In genomic region chr7:44262791-44263643, GRCm38 (mm10) we compare ENCODE assay signal across 8 mouse cellular contexts. TPM values are rescaled to one million over a fixed set of nuclear protein-coding genes. Genes with fewer than 3 reads are reported as not detected.
DNase-seq lines count a peak whose midpoint lies in the region; ATAC-seq and TF ChIP-seq lines count a peak whose summit lies in the region.

No protein-coding gene starts in this region.

- H3K4me2 ChIP-seq in hindbrain, embryonic 16.5 days (ENCODE audit: low read length) = peak overlapping the region; percentile 72

- 2% methylated on average over 34 of the region's 34 CpGs for WGBS in hindbrain, embryonic 16.5 days

- H3K9me3 ChIP-seq in hindbrain, embryonic 16.5 days (ENCODE audit: control insufficient read depth, low read length) = no peaks in the 10 kb centered on the region

- TF ChIP-seq CTCF in gastrocnemius, adult 2 months (IDR thresholded peaks at IDR 0.05) = no peak; the same call in 1 of the 2 replicates

- H3K27ac ChIP-seq in gastrocnemius, adult 2 months = no peak overlapping the region
- peak overlapping the region; percentile 62; the same call in 1 of the 2 replicates for H3K27ac ChIP-seq in hindbrain, embryonic 16.5 days (ENCODE audit: low read depth, low read length)

- peaks cover 4% of the 10 kb centered on the region; the same call in 1 of the 2 replicates for H3K27me3 ChIP-seq in hindbrain, embryonic 16.5 days (replicated peaks; ENCODE audit: control insufficient read depth, insufficient read depth, low read length)

- ATAC-seq in common myeloid progenitor, adult 5-6 weeks (replicated peaks; ENCODE audit: low read depth, poor library complexity, severe bottlenecking) = peak; percentile 95
- peak; percentile 91 for ATAC-seq in hindbrain, embryonic 16.5 days

- H3K9ac ChIP-seq in hindbrain, embryonic 16.5 days (ENCODE audit: low read depth, low read length) = peak overlapping the region; percentile 58

- peak; percentile 96 for DNase-seq in ZHBTc4 (ENCODE audit: low read depth, low spot score)
- peak; percentile 92 for DNase-seq in gastrocnemius, adult 2 months
- DNase-seq in left cerebral cortex, adult 11 months (ENCODE audit: low spot score) = peak; percentile 88
- peak; percentile 98 for DNase-seq in lung, postnatal 36 days
- peak; percentile 93 for DNase-seq in retina, postnatal 7 days (ENCODE audit: low read depth, low spot score)
- peak; percentile 86 to 97 for DNase-seq in urinary bladder, adult 18-20 months (ENCODE audit: low spot score in 2 of 2)

- intact Hi-C loops in gastrocnemius, adult 2 months (cut with DNase I) = loop anchor here (1.0 to 5.0 kb wide), 5 partner anchors 16 to 299 kb away; partner anchors contain the start of genes 1700028J19Rik, 2410002F23Rik and Clec11a

- H3K36me3 ChIP-seq in hindbrain, embryonic 16.5 days (ENCODE audit: control insufficient read depth, insufficient read depth, low read length) = no peaks in the 10 kb centered on the region

- no peak overlapping the region for H3K4me3 ChIP-seq in gastrocnemius, adult 2 months
- peak overlapping the region; percentile 41 for H3K4me3 ChIP-seq in hindbrain, embryonic 16.5 days (ENCODE audit: low read length)

- peaks cover 7% of the 10 kb centered on the region for H3K4me1 ChIP-seq in hindbrain, embryonic 16.5 days (ENCODE audit: control insufficient read depth, insufficient read depth, low read depth, low read length)

RNA-seq across cellular contexts. Expression of gene Gm15517, which starts 1.8 kb away (rescaled TPM):
- total RNA-seq in common myeloid progenitor, adult 5-6 weeks (2017) = not detected in 2 replicates
- total RNA-seq in gastrocnemius, adult 2 months (2021) = not detected
- polyA plus RNA-seq in hindbrain, embryonic 16.5 days (2015; fragmentation: Nextera tagmentation; extraction: Ambion mirVana) = not detected in 2 replicates

RNA-seq across cellular contexts. Expression of gene Acp4, which starts 5.8 kb away (rescaled TPM):
- total RNA-seq in common myeloid progenitor, adult 5-6 weeks (2017) = not detected in 2 replicates
- total RNA-seq in gastrocnemius, adult 2 months (2021) = not detected
- 0.12 TPM in 1 of 2 replicates, not detected in the other for polyA plus RNA-seq in hindbrain, embryonic 16.5 days (2015; fragmentation: Nextera tagmentation; extraction: Ambion mirVana)

RNA-seq across cellular contexts. Expression of gene 2410002F23Rik, which starts 16.5 kb away (rescaled TPM):
- total RNA-seq in common myeloid progenitor, adult 5-6 weeks (2017) = 97.3 and 107 TPM in 2 replicates
- total RNA-seq in gastrocnemius, adult 2 months (2021) = 1 to 10 TPM; 6.1 to 8.2 TPM
- 216 and 218 TPM in 2 replicates for polyA plus RNA-seq in hindbrain, embryonic 16.5 days (2015; fragmentation: Nextera tagmentation; extraction: Ambion mirVana)

RNA-seq across cellular contexts. Expression of gene 1700028J19Rik, which starts 16.5 kb away (rescaled TPM):
- total RNA-seq in common myeloid progenitor, adult 5-6 weeks (2017) = 0.55 and 0.73 TPM in 2 replicates
- total RNA-seq in gastrocnemius, adult 2 months (2021) = not detected
- 0.67 and 1.7 TPM in 2 replicates for polyA plus RNA-seq in hindbrain, embryonic 16.5 days (2015; fragmentation: Nextera tagmentation; extraction: Ambion mirVana)

RNA-seq across cellular contexts. Expression of gene Gm36864, which starts 27.0 kb away (rescaled TPM):
- not detected in 2 replicates for total RNA-seq in common myeloid progenitor, adult 5-6 weeks (2017)
- not detected for total RNA-seq in gastrocnemius, adult 2 months (2021)
- polyA plus RNA-seq in hindbrain, embryonic 16.5 days (2015; fragmentation: Nextera tagmentation; extraction: Ambion mirVana) = 0.15 TPM in 1 of 2 replicates, not detected in the other

Comparison
In these comparisons a context has a peak if more than half of its experiments do, and no peak if none do; other contexts are left out.
1. RNA of gene 2410002F23Rik, which starts 16.5 kb away (total RNA-seq): 97.3 to 107 TPM in common myeloid progenitor, adult 5-6 weeks; 6.1 to 8.2 TPM in gastrocnemius, adult 2 months; every median in the first group is over 10 times any median in the second.
2. Peak in every context shown above with its lines, with median percentiles within 50 percentile points of each other: DNase-seq.